Mouse (Mus musculus) c-Kit-negative CD71-positive TER-119-positive erythroid progenitor cells, embryonic 14.5 days (primary cell): ENCODE results near the gene Brpf3.
"Not testable (repeated sequence)": the region's sequence is repeated elsewhere in the genome, so short reads cannot be mapped to it uniquely, and the experiment has no call there.

ENCODE experiments used
- DNase-seq: peaks from one replicate; pipeline ENCODE4 v3.0.0-alpha.2; 2013; ENCODE audit warnings: low read depth, low spot score

Brpf3 gene

GRCm38 (mm10) chr17:28827665-28828231 is 26.9 kb downstream of the Brpf3 start:
- DNase-seq: no peak

GRCm38 (mm10) chr17:28829120-28829519 is 28.2 kb downstream of the Brpf3 start:
- peak; percentile 79 for DNase-seq

GRCm38 (mm10) chr17:28831065-28831464 is 30.2 kb downstream of the Brpf3 start:
- DNase-seq: no peak

GRCm38 (mm10) chr17:28832040-28832439 is 31.1 kb downstream of the Brpf3 start:
- DNase-seq: no peak

- DNase-seq: peak; percentile 73
These were observed 32.0 kb downstream of the Brpf3 start for GRCm38 (mm10) chr17:28832875-28833274.

- DNase-seq: no peak
These were observed 33.8 kb downstream of the Brpf3 start for GRCm38 (mm10) chr17:28834676-28835075.

GRCm38 (mm10) chr17:28837840-28838239 is 37.0 kb downstream of the Brpf3 start:
- DNase-seq: no peak

- DNase-seq: not testable (repeated sequence)
These were observed 41.1 kb downstream of the Brpf3 start for GRCm38 (mm10) chr17:28841947-28842346.

- DNase-seq: no peak
These were observed 42.8 kb downstream of the Brpf3 start for GRCm38 (mm10) chr17:28843665-28844064.

- no peak for DNase-seq
These were observed 46.2 kb downstream of the Brpf3 start for GRCm38 (mm10) chr17:28846974-28847617.

GRCm38 (mm10) chr17:28850511-28850910 is 49.6 kb downstream of the Brpf3 start:
- DNase-seq: no peak

- DNase-seq: no peak
These were observed 53.5 kb downstream of the Brpf3 start for GRCm38 (mm10) chr17:28854377-28854776.

GRCm38 (mm10) chr17:28855166-28855885 is 54.4 kb downstream of the Brpf3 start:
- DNase-seq: peak; percentile 66

GRCm38 (mm10) chr17:28856030-28856429 is 55.1 kb downstream of the Brpf3 start:
- no peak for DNase-seq

GRCm38 (mm10) chr17:28858205-28858604 is 57.3 kb downstream of the Brpf3 start, which contains the start of gene Pnpla1:
TSS of gene Pnpla1 (plus strand) at chr17:28858411.
- DNase-seq: no peak

- DNase-seq: no peak
These were observed 63.0 kb downstream of the Brpf3 start for GRCm38 (mm10) chr17:28863926-28864325.

- no peak for DNase-seq
These were observed 63.6 kb downstream of the Brpf3 start for GRCm38 (mm10) chr17:28864464-28864863.

- no peak for DNase-seq
These were observed 66.0 kb downstream of the Brpf3 start for GRCm38 (mm10) chr17:28866921-28867320.

- DNase-seq: no peak
These were observed 66.5 kb downstream of the Brpf3 start for GRCm38 (mm10) chr17:28867381-28867780.

- DNase-seq: no peak
These were observed 68.7 kb downstream of the Brpf3 start for GRCm38 (mm10) chr17:28869412-28870110.

GRCm38 (mm10) chr17:28870435-28870834 is 69.5 kb downstream of the Brpf3 start:
- no peak for DNase-seq

GRCm38 (mm10) chr17:28871831-28872230 is 70.9 kb downstream of the Brpf3 start:
- no peak for DNase-seq
